Mouse (Mus musculus) limb, embryonic 10.5 days (tissue): ENCODE measurements around the gene Fchsd2. TPM values are rescaled to one million over a fixed set of nuclear protein-coding genes. Genes with fewer than 3 reads are reported as not detected.

Experiments
- DNase-seq: peaks from one replicate; pipeline ENCODE4 v3.0.0-alpha.2; 2017; ENCODE audit warnings: low spot score
- H3K27ac ChIP-seq: fragments of 300-500 bp; sonication (generic); 2 replicates; pipeline ENCODE4 v1.5.1; 2016; ENCODE audit warnings: mild to moderate bottlenecking
- H3K27me3 ChIP-seq: fragments of 300-500 bp; sonication (generic); 2 replicates; pipeline ENCODE4 v1.6.1; 2016; ENCODE audit warnings: low read depth, mild to moderate bottlenecking; ENCODE audit not compliant: poor library complexity, severe bottlenecking
- H3K36me3 ChIP-seq: fragments of 300-500 bp; sonication (generic); 2 replicates; pipeline ENCODE4 v1.6.1; 2016; ENCODE audit warnings: mild to moderate bottlenecking, moderate library complexity
- H3K4me1 ChIP-seq: fragments of 300-500 bp; sonication (generic); 2 replicates; pipeline ENCODE4 v1.6.1; 2016
- H3K4me3 ChIP-seq: fragments of 300-500 bp; sonication (generic); 2 replicates; pipeline ENCODE4 v1.5.1; 2016; ENCODE audit warnings: mild to moderate bottlenecking, moderate library complexity
- H3K9me3 ChIP-seq: fragments of 300-500 bp; sonication (generic); replicated peaks from 2 replicates; pipeline ENCODE4 v1.6.1; 2016; ENCODE audit warnings: mild to moderate bottlenecking
- WGBS: fragments of 180-500 bp; shearing (Covaris S2); methylation state at CpG from one replicate; pipeline ENCODE4 v1.1.7; 2016; 5-methylcytosine and 5-hydroxymethylcytosine counted together
- polyA plus RNA-seq: library from polyadenylated mRNA; unstranded; fragments of >200 nt; fragmentation: Nextera tagmentation; extraction: Ambion mirVana; gene quantifications from 2 replicates; pipeline ENCODE4 v1.2.1, GENCODE M21; 2016

Fchsd2 gene
- polyA plus RNA-seq, 1 experiment from 2014 or later = 21.5 TPM

GRCm38 (mm10) chr7:101085779-101086178 lies 6.9 kb upstream of the Fchsd2 start:
- no peak for DNase-seq
- Histone ChIP-seq H3K9me3 (no peaks in the 10 kb centered on the region), H3K27ac (no peak overlapping the region), H3K27me3 (no peaks in the 10 kb centered on the region), H3K4me1 (0 out of 2 replicates have a peak, but pooled peaks cover 4% of the 10 kb centered on the region), H3K36me3 (no peaks in the 10 kb centered on the region), H3K4me3 (no peak overlapping the region)
- 70% methylated on average over 4 of the region's 4 CpGs for WGBS

GRCm38 (mm10) chr7:101088687-101089086 lies 4.0 kb upstream of the Fchsd2 start:
- no peaks in the 10 kb centered on the region for H3K36me3 ChIP-seq
- no peak overlapping the region for H3K27ac ChIP-seq
- DNase-seq = no peak
- no peaks in the 10 kb centered on the region for H3K27me3 ChIP-seq
- H3K4me3 ChIP-seq = no peak overlapping the region
- WGBS = 71% methylated on average over 4 of the region's 4 CpGs
- no peaks in the 10 kb centered on the region for H3K9me3 ChIP-seq
- peaks cover 13% of the 10 kb centered on the region; the same call in 1 of the 2 replicates for H3K4me1 ChIP-seq

GRCm38 (mm10) chr7:101089242-101089641 lies 3.4 kb upstream of the Fchsd2 start:
- H3K36me3 ChIP-seq = no peaks in the 10 kb centered on the region
- H3K4me1 ChIP-seq = peaks cover 15% of the 10 kb centered on the region; the same call in 1 of the 2 replicates
- no peak overlapping the region for H3K4me3 ChIP-seq
- WGBS = 84% methylated on average over 3 of the region's 3 CpGs
- H3K27me3 ChIP-seq = no peaks in the 10 kb centered on the region
- no peak for DNase-seq
- no peaks in the 10 kb centered on the region for H3K9me3 ChIP-seq
- H3K27ac ChIP-seq = no peak overlapping the region

GRCm38 (mm10) chr7:101093231-101093630 lies 568 bp downstream of the Fchsd2 start:
- no peak for DNase-seq
- Histone ChIP-seq H3K4me1 (peaks cover 11% of the 10 kb centered on the region; the same call in 1 of the 2 replicates), H3K9me3 (no peaks in the 10 kb centered on the region), H3K4me3 (no peak overlapping the region), H3K36me3 (no peaks in the 10 kb centered on the region), H3K27ac (no peak overlapping the region), H3K27me3 (no peaks in the 10 kb centered on the region)
- 75% methylated on average over 3 of the region's 3 CpGs for WGBS

GRCm38 (mm10) chr7:101094746-101095145 lies 2.1 kb downstream of the Fchsd2 start:
- Histone ChIP-seq H3K27ac (no peak overlapping the region), H3K9me3 (no peaks in the 10 kb centered on the region), H3K4me1 (peaks cover 11% of the 10 kb centered on the region; the same call in 1 of the 2 replicates), H3K36me3 (no peaks in the 10 kb centered on the region), H3K4me3 (no peak overlapping the region), H3K27me3 (no peaks in the 10 kb centered on the region)
- no peak for DNase-seq
- 38% methylated on average over 1 of the region's 1 CpGs for WGBS

GRCm38 (mm10) chr7:101095560-101095959 lies 2.9 kb downstream of the Fchsd2 start:
- peaks cover 11% of the 10 kb centered on the region; the same call in 1 of the 2 replicates for H3K4me1 ChIP-seq
- 89% methylated on average over 5 of the region's 5 CpGs for WGBS
- H3K27me3 ChIP-seq = no peaks in the 10 kb centered on the region
- H3K27ac ChIP-seq = no peak overlapping the region
- H3K4me3 ChIP-seq = no peak overlapping the region
- H3K9me3 ChIP-seq = no peaks in the 10 kb centered on the region
- no peaks in the 10 kb centered on the region for H3K36me3 ChIP-seq
- DNase-seq = no peak

GRCm38 (mm10) chr7:101096576-101096975 lies 3.9 kb downstream of the Fchsd2 start:
- Histone ChIP-seq H3K4me3 (no peak overlapping the region), H3K27me3 (no peaks in the 10 kb centered on the region), H3K36me3 (no peaks in the 10 kb centered on the region), H3K4me1 (peaks cover 15% of the 10 kb centered on the region; the same call in 1 of the 2 replicates), H3K9me3 (no peaks in the 10 kb centered on the region), H3K27ac (no peak overlapping the region)
- DNase-seq = no peak
- 84% methylated on average over 2 of the region's 2 CpGs for WGBS

GRCm38 (mm10) chr7:101097084-101097483 lies 4.4 kb downstream of the Fchsd2 start:
- no peak for DNase-seq
- H3K4me1 ChIP-seq = peaks cover 15% of the 10 kb centered on the region; the same call in 1 of the 2 replicates
- H3K36me3 ChIP-seq = no peaks in the 10 kb centered on the region
- 72% methylated on average over 3 of the region's 3 CpGs for WGBS
- H3K9me3 ChIP-seq = no peaks in the 10 kb centered on the region
- H3K4me3 ChIP-seq = no peak overlapping the region
- no peak overlapping the region for H3K27ac ChIP-seq
- H3K27me3 ChIP-seq = no peaks in the 10 kb centered on the region

- no peak for DNase-seq
- no peaks in the 10 kb centered on the region for H3K36me3 ChIP-seq
- H3K4me1 ChIP-seq = 0 out of 2 replicates have a peak, but pooled peaks cover 4% of the 10 kb centered on the region
- H3K27ac ChIP-seq = no peak overlapping the region
- no peak overlapping the region for H3K4me3 ChIP-seq
- 77% methylated on average over 3 of the region's 3 CpGs for WGBS
- H3K27me3 ChIP-seq = no peaks in the 10 kb centered on the region
- no peaks in the 10 kb centered on the region for H3K9me3 ChIP-seq
These were observed 7.3 kb downstream of the Fchsd2 start for GRCm38 (mm10) chr7:101099981-101100380.

GRCm38 (mm10) chr7:101101156-101101691 lies 8.6 kb downstream of the Fchsd2 start:
- Histone ChIP-seq H3K9me3 (no peaks in the 10 kb centered on the region), H3K36me3 (no peaks in the 10 kb centered on the region), H3K4me3 (no peak overlapping the region), H3K27ac (no peak overlapping the region), H3K27me3 (no peaks in the 10 kb centered on the region), H3K4me1 (0 out of 2 replicates have a peak, but pooled peaks cover 4% of the 10 kb centered on the region)
- 63% methylated on average over 10 of the region's 10 CpGs for WGBS
- no peak for DNase-seq

- Histone ChIP-seq H3K36me3 (peaks cover 11% of the 10 kb centered on the region), H3K4me1 (peaks cover 22% of the 10 kb centered on the region), H3K27ac (no peak overlapping the region), H3K27me3 (no peaks in the 10 kb centered on the region), H3K4me3 (no peak overlapping the region), H3K9me3 (no peaks in the 10 kb centered on the region)
- no peak for DNase-seq
- WGBS = 62% methylated on average over 2 of the region's 2 CpGs
These were observed 14.0 kb downstream of the Fchsd2 start for GRCm38 (mm10) chr7:101106666-101107065.

GRCm38 (mm10) chr7:101107073-101107810 lies 14.6 kb downstream of the Fchsd2 start:
- Histone ChIP-seq H3K4me1 (peaks cover 22% of the 10 kb centered on the region), H3K27me3 (no peaks in the 10 kb centered on the region), H3K27ac (peak overlapping the region; percentile 96), H3K36me3 (peaks cover 13% of the 10 kb centered on the region), H3K4me3 (peak overlapping the region; percentile 89), H3K9me3 (no peaks in the 10 kb centered on the region)
- DNase-seq = no peak
- WGBS = 42% methylated on average over 5 of the region's 5 CpGs

- WGBS = 2% methylated on average over 72 of the region's 75 CpGs
- Histone ChIP-seq H3K27ac (peak overlapping the region; percentile 96), H3K36me3 (peaks cover 20% of the 10 kb centered on the region), H3K4me1 (peaks cover 22% of the 10 kb centered on the region), H3K4me3 (peak overlapping the region; percentile 89), H3K27me3 (no peaks in the 10 kb centered on the region), H3K9me3 (no peaks in the 10 kb centered on the region)
- DNase-seq = peak; percentile 99
These were observed 15.4 kb downstream of the Fchsd2 start for GRCm38 (mm10) chr7:101107968-101108652.
